Mouse (Mus musculus): ENCODE measurements around the gene Stk32b. TPM values are rescaled to one million over a fixed set of nuclear protein-coding genes. Genes with fewer than 3 reads are reported as not detected.

Gene Stk32b
- polyA plus RNA-seq, 1 experiment: not detected

GRCm38 (mm10) chr5:37535726-37536293, 181.2 kb downstream of the Stk32b start:
- 74% methylated on average over 4 of the region's 4 CpGs for WGBS

GRCm38 (mm10) chr5:37535227-37535626, 181.7 kb downstream of the Stk32b start:
- Histone ChIP-seq H3K4me1 (ENCODE audit: control insufficient read depth, insufficient read depth, low read length) (no peaks in the 10 kb centered on the region), H3K4me3 (replicated peaks; ENCODE audit: control insufficient read depth, low read depth, low read length) (no peak overlapping the region), H3K27ac (ENCODE audit: control insufficient read depth, insufficient read depth, low read depth, low read length, poor library complexity) (no peak overlapping the region)
- TF ChIP-seq CTCF (IDR thresholded peaks at IDR 0.05; ENCODE audit: control insufficient read depth, insufficient read depth, low read length) (no peak), POLR2A (IDR thresholded peaks at IDR 0.05; ENCODE audit: borderline replicate concordance, control insufficient read depth, low read depth, low read length) (no peak)
- 76% methylated on average over 5 of the region's 5 CpGs for WGBS

More at GRCm38 (mm10) chr5:37535726-37536293, 181.2 kb downstream of the Stk32b start:
- Histone ChIP-seq H3K4me3 (replicated peaks; ENCODE audit: control insufficient read depth, low read depth, low read length) (no peak overlapping the region), H3K4me1 (ENCODE audit: control insufficient read depth, insufficient read depth, low read length) (no peaks in the 10 kb centered on the region), H3K27ac (ENCODE audit: control insufficient read depth, insufficient read depth, low read depth, low read length, poor library complexity) (no peak overlapping the region)
- no peak for TF ChIP-seq CTCF (IDR thresholded peaks at IDR 0.05; ENCODE audit: control insufficient read depth, insufficient read depth, low read length)
- TF ChIP-seq POLR2A (IDR thresholded peaks at IDR 0.05; ENCODE audit: borderline replicate concordance, control insufficient read depth, low read depth, low read length): no peak

- whole genome bisulfite sequencing: 68% methylated on average over 5 of the region's 5 CpGs
These were observed 191.6 kb downstream of the Stk32b start for GRCm38 (mm10) chr5:37525363-37525762.

GRCm38 (mm10) chr5:37520441-37520840, 196.5 kb downstream of the Stk32b start:
- no peaks in the 10 kb centered on the region for H3K4me1 ChIP-seq (ENCODE audit: control insufficient read depth, insufficient read depth, low read length)
- TF ChIP-seq CTCF (IDR thresholded peaks at IDR 0.05; ENCODE audit: control insufficient read depth, insufficient read depth, low read length): no peak
- TF ChIP-seq POLR2A (IDR thresholded peaks at IDR 0.05; ENCODE audit: borderline replicate concordance, control insufficient read depth, low read depth, low read length): no peak
- 68% methylated on average over 3 of the region's 3 CpGs for WGBS
- no peak overlapping the region for H3K27ac ChIP-seq (ENCODE audit: control insufficient read depth, insufficient read depth, low read depth, low read length, poor library complexity)
- no peak overlapping the region for H3K4me3 ChIP-seq (replicated peaks; ENCODE audit: control insufficient read depth, low read depth, low read length)

More at GRCm38 (mm10) chr5:37525363-37525762, 191.6 kb downstream of the Stk32b start:
- no peak overlapping the region for H3K4me3 ChIP-seq (replicated peaks; ENCODE audit: control insufficient read depth, low read depth, low read length)
- no peak overlapping the region for H3K27ac ChIP-seq (ENCODE audit: control insufficient read depth, insufficient read depth, low read depth, low read length, poor library complexity)
- TF ChIP-seq CTCF (IDR thresholded peaks at IDR 0.05; ENCODE audit: control insufficient read depth, insufficient read depth, low read length) (no peak), POLR2A (IDR thresholded peaks at IDR 0.05; ENCODE audit: borderline replicate concordance, control insufficient read depth, low read depth, low read length) (no peak)
- no peaks in the 10 kb centered on the region for H3K4me1 ChIP-seq (ENCODE audit: control insufficient read depth, insufficient read depth, low read length)

- 24% methylated on average over 2 of the region's 2 CpGs for WGBS
- H3K4me1 ChIP-seq (ENCODE audit: control insufficient read depth, insufficient read depth, low read length): no peaks in the 10 kb centered on the region
- TF ChIP-seq CTCF (IDR thresholded peaks at IDR 0.05; ENCODE audit: control insufficient read depth, insufficient read depth, low read length): no peak
- no peak for TF ChIP-seq POLR2A (IDR thresholded peaks at IDR 0.05; ENCODE audit: borderline replicate concordance, control insufficient read depth, low read depth, low read length)
- H3K27ac ChIP-seq (ENCODE audit: control insufficient read depth, insufficient read depth, low read depth, low read length, poor library complexity): no peak overlapping the region
- H3K4me3 ChIP-seq (replicated peaks; ENCODE audit: control insufficient read depth, low read depth, low read length): no peak overlapping the region
These were observed 204.5 kb downstream of the Stk32b start for GRCm38 (mm10) chr5:37512479-37512878.

- Histone ChIP-seq H3K27ac (ENCODE audit: control insufficient read depth, insufficient read depth, low read depth, low read length, poor library complexity) (no peak overlapping the region), H3K4me1 (ENCODE audit: control insufficient read depth, insufficient read depth, low read length) (no peaks in the 10 kb centered on the region; the same call in 1 of the 2 replicates), H3K4me3 (replicated peaks; ENCODE audit: control insufficient read depth, low read depth, low read length) (no peak overlapping the region)
- TF ChIP-seq CTCF (IDR thresholded peaks at IDR 0.05; ENCODE audit: control insufficient read depth, insufficient read depth, low read length) (no peak), POLR2A (IDR thresholded peaks at IDR 0.05; ENCODE audit: borderline replicate concordance, control insufficient read depth, low read depth, low read length) (no peak)
- WGBS: 76% methylated on average over 12 of the region's 12 CpGs
These were observed 210.0 kb downstream of the Stk32b start for GRCm38 (mm10) chr5:37506880-37507519.

GRCm38 (mm10) chr5:37494984-37495476, 221.9 kb downstream of the Stk32b start:
- H3K4me1 ChIP-seq (ENCODE audit: control insufficient read depth, insufficient read depth, low read length): no peaks in the 10 kb centered on the region
- H3K27ac ChIP-seq (ENCODE audit: control insufficient read depth, insufficient read depth, low read depth, low read length, poor library complexity): no peak overlapping the region
- H3K4me3 ChIP-seq (replicated peaks; ENCODE audit: control insufficient read depth, low read depth, low read length): no peak overlapping the region
- 75% methylated on average over 3 of the region's 3 CpGs for WGBS
- TF ChIP-seq CTCF (IDR thresholded peaks at IDR 0.05; ENCODE audit: control insufficient read depth, insufficient read depth, low read length) (no peak), POLR2A (IDR thresholded peaks at IDR 0.05; ENCODE audit: borderline replicate concordance, control insufficient read depth, low read depth, low read length) (no peak)

- H3K27ac ChIP-seq (ENCODE audit: control insufficient read depth, insufficient read depth, low read depth, low read length, poor library complexity): no peak overlapping the region
- TF ChIP-seq POLR2A (IDR thresholded peaks at IDR 0.05; ENCODE audit: borderline replicate concordance, control insufficient read depth, low read depth, low read length) (no peak), CTCF (IDR thresholded peaks at IDR 0.05; ENCODE audit: control insufficient read depth, insufficient read depth, low read length) (no peak)
- 63% methylated on average over 3 of the region's 3 CpGs for WGBS
- no peaks in the 10 kb centered on the region for H3K4me1 ChIP-seq (ENCODE audit: control insufficient read depth, insufficient read depth, low read length)
- H3K4me3 ChIP-seq (replicated peaks; ENCODE audit: control insufficient read depth, low read depth, low read length): no peak overlapping the region
These were observed 244.9 kb downstream of the Stk32b start for GRCm38 (mm10) chr5:37472025-37472608.

Measured in bone marrow, adult 2 months (tissue).